Mouse (Mus musculus) layer of hippocampus, adult 2 months (tissue): ENCODE measurements around the gene Msi2. TPM values are rescaled to one million over a fixed set of nuclear protein-coding genes. Genes with fewer than 3 reads are reported as not detected.

Experiments
- DNase-seq, 2 experiments: peaks; one replicate each; pipeline ENCODE4 v3.0.0; 2022; ENCODE audit warnings: low spot score in 2 of 2
- H3K27ac ChIP-seq: fragments of 200-600 bp; 2 replicates; pipeline ENCODE4 v1.8.1; 2022
- H3K4me3 ChIP-seq: fragments of 200-600 bp; 2 replicates; pipeline ENCODE4 v1.8.1; 2022; ENCODE audit warnings: mild to moderate bottlenecking
- CTCF ChIP-seq: fragments of 200-600 bp; conservative IDR thresholded peaks from 2 replicates; pipeline ENCODE4 v1.8.1; 2022; ENCODE audit warnings: antibody characterized with exemption, mild to moderate bottlenecking, moderate library complexity
- total RNA-seq, 2 experiments: library from RNA; stranded (reverse); gene quantifications; 2 replicates each; pipeline ENCODE4 v1.2.3; 2021

Msi2 gene
- total RNA-seq, 2 experiments from 2014 or later = 103 to 114 TPM

GRCm38 (mm10) chr11:88479498-88479897, 238.8 kb downstream of the Msi2 start:
- no peak overlapping the region for H3K27ac ChIP-seq
- TF ChIP-seq CTCF = no peak
- no peak overlapping the region for H3K4me3 ChIP-seq
- DNase-seq = no peak

DNA sequence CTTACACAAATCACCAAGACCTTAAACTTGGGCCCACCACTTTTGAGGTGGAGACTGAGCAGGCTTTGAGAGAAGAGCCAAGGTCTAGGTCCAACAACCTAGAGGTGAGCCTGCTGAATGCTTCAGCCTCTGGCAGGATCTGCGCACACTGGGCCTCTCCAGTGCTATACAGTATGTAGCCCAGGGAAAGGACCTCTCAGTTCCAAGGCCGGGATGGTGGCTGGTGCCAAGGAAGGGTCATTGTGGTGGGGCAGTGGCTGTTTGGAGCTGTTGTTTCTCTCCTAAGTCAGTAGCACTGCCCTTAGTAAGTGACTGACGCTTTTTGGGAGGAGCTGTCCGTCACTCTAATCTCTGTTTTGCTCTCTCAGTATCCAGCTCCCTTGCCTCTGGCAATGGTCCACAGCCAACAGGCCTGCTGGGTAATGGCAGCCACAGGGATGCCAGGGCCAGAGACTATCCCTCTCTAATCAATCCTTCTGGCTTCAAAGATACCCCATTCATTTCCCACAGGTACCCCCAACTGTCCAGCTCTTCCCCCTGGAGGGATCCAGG, 243.3 kb downstream of the Msi2 start:
- TF ChIP-seq CTCF = 0 out of 2 replicates have a peak, but pooled peaks have one; percentile 5
- Histone ChIP-seq H3K4me3 (no peak overlapping the region), H3K27ac (no peak overlapping the region; the same call in 1 of the 2 replicates)
- no peak for DNase-seq

DNA sequence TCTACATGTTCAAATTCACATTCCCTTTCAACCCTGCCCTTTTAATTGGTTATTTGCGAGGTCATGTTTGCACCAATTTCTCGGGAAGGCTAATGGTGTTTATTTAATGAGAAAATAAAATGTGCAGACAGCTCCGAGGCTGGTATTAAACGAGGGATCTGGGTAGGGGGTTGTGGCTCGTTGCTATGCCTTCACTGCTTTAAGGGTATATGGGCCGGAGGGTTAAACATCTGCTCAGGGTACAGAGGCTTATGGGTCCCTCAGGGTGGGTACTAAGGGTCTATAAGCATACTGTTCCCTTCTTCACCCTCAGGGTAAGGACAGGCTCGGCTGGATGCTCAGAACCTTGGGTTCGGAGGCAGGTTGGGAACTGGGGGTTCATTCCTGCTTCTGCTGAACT, 245.6 kb downstream of the Msi2 start:
- H3K27ac ChIP-seq = peak overlapping the region; percentile 48; the same call in 1 of the 2 replicates
- no peak for DNase-seq
- no peak overlapping the region for H3K4me3 ChIP-seq
- no peak for TF ChIP-seq CTCF

DNA sequence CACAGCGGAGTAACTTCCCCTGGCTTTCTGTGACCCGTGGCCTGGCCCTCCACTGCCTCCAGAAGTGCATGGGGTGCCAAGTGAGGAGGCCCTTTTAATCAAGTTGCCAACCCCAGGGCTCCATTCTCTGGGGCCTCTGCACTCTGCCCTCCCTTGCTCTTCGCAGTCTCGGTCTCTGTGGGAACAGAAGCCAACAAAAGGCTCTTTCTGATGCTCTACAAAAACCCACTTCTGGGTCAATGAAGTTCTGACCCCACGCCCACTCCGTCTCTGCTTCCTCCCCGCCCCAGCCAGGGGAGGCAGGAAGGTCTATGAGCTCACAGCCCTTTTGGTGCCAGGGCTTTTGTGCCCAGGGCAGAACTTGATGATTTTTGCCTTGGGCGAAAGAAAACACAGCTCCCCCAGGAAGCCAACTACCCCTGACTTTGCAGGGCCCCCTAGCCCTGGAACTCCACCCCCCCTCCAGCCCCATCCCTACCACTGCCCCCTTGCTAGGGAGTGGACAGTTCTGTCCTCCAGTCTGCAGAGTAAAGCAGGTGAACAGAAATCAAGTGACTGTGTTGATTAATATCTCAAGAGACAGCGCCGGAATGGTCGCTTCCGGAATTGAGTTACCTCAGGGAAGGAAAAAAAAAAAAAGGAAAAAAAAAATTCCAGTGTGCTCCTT, 246.2 kb downstream of the Msi2 start:
- DNase-seq = peak; percentile 45 to 64
- no peak for TF ChIP-seq CTCF
- peak overlapping the region; percentile 48; the same call in 1 of the 2 replicates for H3K27ac ChIP-seq
- no peak overlapping the region for H3K4me3 ChIP-seq

DNA sequence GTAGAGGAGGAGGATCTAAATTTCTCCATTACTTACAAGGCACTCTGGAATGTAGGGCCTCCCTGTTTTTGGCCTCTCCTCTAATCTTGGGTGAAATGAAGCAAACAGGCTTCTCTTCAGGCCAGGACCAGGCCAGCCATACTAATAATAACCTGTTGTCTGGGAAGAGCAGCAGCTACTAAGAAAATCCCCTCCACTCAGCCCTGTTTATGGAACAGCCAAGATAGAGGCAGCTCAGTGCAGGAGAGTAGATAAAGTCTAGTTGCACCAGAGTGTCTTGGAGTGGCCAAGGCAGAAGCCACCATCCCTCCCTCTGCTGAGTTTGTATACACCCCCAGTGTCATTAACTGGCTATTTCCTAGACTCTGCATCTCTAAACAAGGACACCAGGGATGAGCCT, 247.7 kb downstream of the Msi2 start:
- no peak for DNase-seq
- Histone ChIP-seq H3K4me3 (no peak overlapping the region), H3K27ac (no peak overlapping the region)
- TF ChIP-seq CTCF = no peak

- no peak for DNase-seq
- Histone ChIP-seq H3K4me3 (no peak overlapping the region), H3K27ac (no peak overlapping the region)
- TF ChIP-seq CTCF = no peak
Observed at GRCm38 (mm10) chr11:88468996-88469395, 249.3 kb downstream of the Msi2 start.

- Histone ChIP-seq H3K4me3 (no peak overlapping the region), H3K27ac (peak overlapping the region; percentile 52; the same call in 1 of the 2 replicates)
- TF ChIP-seq CTCF = no peak
- peak; percentile 19 to 20 for DNase-seq
Observed at GRCm38 (mm10) chr11:88467498-88468245, 250.6 kb downstream of the Msi2 start.

DNA sequence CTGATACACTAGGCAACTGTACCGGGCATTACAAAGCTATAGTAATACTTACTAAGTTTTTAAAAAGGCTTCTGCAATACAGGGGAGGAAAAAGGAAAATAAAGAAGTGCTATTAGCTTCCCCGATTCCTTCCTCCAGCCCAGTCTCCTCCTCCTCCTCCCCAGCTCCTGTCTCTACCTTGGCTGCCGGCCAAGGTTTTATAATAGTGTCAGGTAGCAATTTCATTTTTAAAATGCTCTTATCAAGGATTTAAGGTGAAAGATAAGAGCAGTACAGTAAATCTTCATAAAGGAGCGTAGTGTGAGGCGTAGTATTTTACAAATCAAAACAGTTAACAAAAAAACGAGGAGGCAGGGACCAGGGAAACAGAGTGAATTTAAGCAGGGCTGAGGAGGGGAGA, 254.4 kb downstream of the Msi2 start:
- no peak for TF ChIP-seq CTCF
- no peak for DNase-seq
- Histone ChIP-seq H3K27ac (no peak overlapping the region), H3K4me3 (no peak overlapping the region)

GRCm38 (mm10) chr11:88462789-88463188, 255.5 kb downstream of the Msi2 start:
- no peak for TF ChIP-seq CTCF
- H3K27ac ChIP-seq = no peak overlapping the region
- H3K4me3 ChIP-seq = no peak overlapping the region
- DNase-seq = no peak

GRCm38 (mm10) chr11:88461601-88462000, 256.7 kb downstream of the Msi2 start:
- no peak overlapping the region for H3K4me3 ChIP-seq
- TF ChIP-seq CTCF = no peak
- no peak overlapping the region for H3K27ac ChIP-seq
- DNase-seq = no peak

DNA sequence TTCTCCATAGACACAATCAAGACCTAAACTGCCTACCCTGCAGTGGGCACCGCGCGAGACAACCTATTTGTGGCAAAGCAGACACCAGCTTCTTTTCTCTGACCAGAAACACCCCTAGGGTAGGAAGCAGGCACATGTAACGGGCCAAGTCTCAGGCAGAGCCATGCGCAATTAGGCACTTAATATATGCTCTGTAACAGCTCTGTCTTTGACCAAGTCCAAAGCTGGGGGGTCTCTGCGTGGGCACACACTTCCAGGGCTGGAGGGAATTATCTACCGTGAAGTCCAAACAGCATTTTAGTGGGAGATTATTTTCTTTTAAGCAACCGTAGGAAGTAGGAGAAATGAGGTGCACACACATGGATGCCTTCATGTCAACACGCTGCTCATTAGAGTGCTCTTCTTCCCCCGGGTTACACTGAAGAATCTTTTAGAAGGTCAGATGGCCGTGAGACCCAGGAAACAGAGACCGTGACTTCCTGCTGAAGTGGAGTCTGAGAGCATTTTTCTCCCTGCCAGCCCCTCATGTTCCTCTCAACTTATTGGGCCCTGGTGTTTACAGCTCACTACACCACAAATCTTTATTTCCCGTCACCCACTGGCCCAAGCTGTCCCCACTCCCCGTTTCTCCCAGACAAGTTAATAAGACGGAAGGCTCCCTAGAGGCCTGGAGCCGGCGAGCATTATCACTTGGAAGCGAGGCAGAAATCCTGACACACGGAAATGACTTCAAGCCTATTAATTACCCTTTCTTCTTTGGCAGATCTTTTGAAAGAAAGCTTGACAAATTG, 258.2 kb downstream of the Msi2 start:
- Histone ChIP-seq H3K27ac (peak overlapping the region; percentile 24; the same call in 1 of the 2 replicates), H3K4me3 (no peak overlapping the region)
- no peak for TF ChIP-seq CTCF
- no peak for DNase-seq

GRCm38 (mm10) chr11:88457241-88457738, 261.0 kb downstream of the Msi2 start:
- TF ChIP-seq CTCF = no peak
- DNase-seq = no peak
- Histone ChIP-seq H3K4me3 (no peak overlapping the region), H3K27ac (no peak overlapping the region)
